Mouse (Mus musculus) gastrocnemius, postnatal 14 days (tissue): ENCODE data around the gene Dnah17. TPM values are rescaled to one million over a fixed set of nuclear protein-coding genes. Genes with fewer than 3 reads are reported as not detected.

Experiments
- DNase-seq: peaks from one replicate; pipeline ENCODE4 v3.0.0; 2021; ENCODE audit warnings: mixed read lengths
- intact Hi-C: fragments of 180-260 bp; cut with DNase I; formaldehyde crosslinking; loops from one replicate; pipeline ENCODE4 v1.15.1; 2025; ENCODE audit warnings: low total_unique reads
- microRNA-seq, 2 experiments: library from miRNA; unstranded; fragments of <30 nt; microRNA quantifications; one replicate each; pipeline ENCODE4 v1.2.0; 2021
- total RNA-seq, 2 experiments: library from RNA; stranded (reverse); gene quantifications; 2 replicates each; pipeline ENCODE4 v1.2.3; 2021

The Dnah17 gene
- total RNA-seq, 2 experiments from 2014 or later, result 0.04 to 0.08 TPM

- DNase-seq, result peak; percentile 93
- intact Hi-C loops, result no loop called here
Observed at GRCm38 (mm10) chr11:117986126-117987031, 144.1 kb downstream of the Dnah17 start, which contains the start of gene Pgs1. Pgs1 (plus strand) TSS chr11:117986292.

GRCm38 (mm10) chr11:117983770-117984169, 146.7 kb downstream of the Dnah17 start:
- no peak for DNase-seq
- intact Hi-C loops, result no loop called here

- intact Hi-C loops, result no loop called here
Observed at GRCm38 (mm10) chr11:117982426-117982825, 148.0 kb downstream of the Dnah17 start.

GRCm38 (mm10) chr11:117979388-117979787, 151.0 kb downstream of the Dnah17 start:
- intact Hi-C loops, result no loop called here
- no peak for DNase-seq

More at GRCm38 (mm10) chr11:117982426-117982825, 148.0 kb downstream of the Dnah17 start:
- DNase-seq, result no peak

GRCm38 (mm10) chr11:117977694-117978360, 152.6 kb downstream of the Dnah17 start:
- no peak for DNase-seq
- intact Hi-C loops, result no loop called here

GRCm38 (mm10) chr11:117976081-117976582, 154.3 kb downstream of the Dnah17 start:
- intact Hi-C loops, result no loop called here
- DNase-seq, result peak; percentile 81

- intact Hi-C loops, result no loop called here
Observed at GRCm38 (mm10) chr11:117975211-117975967, 155.0 kb downstream of the Dnah17 start.

GRCm38 (mm10) chr11:117974327-117975125, 155.9 kb downstream of the Dnah17 start:
- DNase-seq, result no peak
- intact Hi-C loops, result loop anchor here (5.0 kb wide), 1 partner anchor 48 kb away; no protein-coding TSS in a partner anchor

More at GRCm38 (mm10) chr11:117975211-117975967, 155.0 kb downstream of the Dnah17 start:
- DNase-seq, result no peak

- intact Hi-C loops, result loop anchor here (5.0 kb wide), 1 partner anchor 49 kb away; no protein-coding TSS in a partner anchor
- DNase-seq, result no peak
Observed at GRCm38 (mm10) chr11:117973569-117973968, 156.9 kb downstream of the Dnah17 start.

GRCm38 (mm10) chr11:117972656-117973558, 157.5 kb downstream of the Dnah17 start:
- intact Hi-C loops, result loop anchor here (5.0 kb wide), 1 partner anchor 49 kb away; no protein-coding TSS in a partner anchor
- no peak for DNase-seq

Small RNA genes within 50 kb of the gene (microRNA-seq; reads per million reads assigned to microRNA genes)
- 0 to 0.32 reads per million in 2 experiments for gene Mir6933

Other genes with a start within 250 kb of the Dnah17 start
- 1 to 10 TPM; 2.9 to 3.7 TPM for gene Socs3, start 160.6 kb downstream of the Dnah17 start, total RNA-seq
- 10 to 100 TPM; 15.6 to 17.1 TPM for gene Pgs1, start 144.3 kb downstream of the Dnah17 start, total RNA-seq
- gene Cyth1, start 118.0 kb upstream of the Dnah17 start, total RNA-seq, result 10 to 100 TPM; 23.3 to 31.2 TPM
- 1 to 10 TPM; 9.8 TPM for gene Usp36, start 159.6 kb upstream of the Dnah17 start, total RNA-seq
- 1 to 10 TPM; 1.3 TPM for gene Cep295nl, start 211.9 kb upstream of the Dnah17 start, total RNA-seq
- gene Timp2, start 225.1 kb upstream of the Dnah17 start, total RNA-seq, result 100 to 1,000 TPM; 119 to 133 TPM